Mouse (Mus musculus) kidney, postnatal 25 days (tissue): ENCODE measurements around the gene Obscn.

Experiments used
- DNase-seq, 2 experiments: peaks; one replicate each; pipeline ENCODE4 v3.0.0; 2021; ENCODE audit warnings: mixed read lengths in 2 of 2

Obscn gene

GRCm38 (mm10) chr11:59135904-59136452, at the start of gene Obscn:
Gene Obscn, minus strand, starts transcription at chr11:59136402.
- DNase-seq = no peak

- DNase-seq = no peak
These were observed 49.3 kb upstream of the Obscn start for GRCm38 (mm10) chr11:59185490-59185889.

GRCm38 (mm10) chr11:59183821-59184220, 47.6 kb upstream of the Obscn start:
- peak; percentile 72 to 77 for DNase-seq

GRCm38 (mm10) chr11:59182864-59183331, 46.7 kb upstream of the Obscn start, which contains the start of gene Gjc2:
Gene Gjc2, minus strand, starts transcription at chr11:59183213.
- peak; percentile 46 to 74 for DNase-seq

- no peak for DNase-seq
These were observed 40.7 kb upstream of the Obscn start for GRCm38 (mm10) chr11:59176921-59177320.

- no peak for DNase-seq
These were observed 40.3 kb upstream of the Obscn start for GRCm38 (mm10) chr11:59176475-59176874.

GRCm38 (mm10) chr11:59174189-59174838, 38.1 kb upstream of the Obscn start:
- peak; percentile 24 to 61 for DNase-seq

GRCm38 (mm10) chr11:59170549-59170948, 34.3 kb upstream of the Obscn start:
- DNase-seq = no peak

- peak in 1 of 2 experiments; percentile 35 for DNase-seq
These were observed 33.6 kb upstream of the Obscn start for GRCm38 (mm10) chr11:59169807-59170206.

- DNase-seq = no peak
These were observed 29.5 kb upstream of the Obscn start for GRCm38 (mm10) chr11:59165616-59166241.

GRCm38 (mm10) chr11:59164384-59164783, 28.2 kb upstream of the Obscn start:
- DNase-seq = no peak

- DNase-seq = peak; percentile 98 to 100
These were observed 27.3 kb upstream of the Obscn start, which contains the start of gene Iba57 for GRCm38 (mm10) chr11:59163255-59164236. Gene Iba57, minus strand, starts transcription at chr11:59163739.

- DNase-seq = no peak
These were observed 26.4 kb upstream of the Obscn start for GRCm38 (mm10) chr11:59162443-59163254.

- DNase-seq = no peak
These were observed 25.2 kb upstream of the Obscn start for GRCm38 (mm10) chr11:59161398-59161797.

GRCm38 (mm10) chr11:59159558-59159957, 23.4 kb upstream of the Obscn start:
- DNase-seq = no peak

GRCm38 (mm10) chr11:59159099-59159498, 22.9 kb upstream of the Obscn start:
- DNase-seq = no peak

- DNase-seq = no peak
These were observed 19.7 kb upstream of the Obscn start for GRCm38 (mm10) chr11:59155900-59156299.

GRCm38 (mm10) chr11:59154220-59154619, 18.0 kb upstream of the Obscn start:
- DNase-seq = no peak

- DNase-seq = no peak
These were observed 15.5 kb upstream of the Obscn start for GRCm38 (mm10) chr11:59151729-59152128.

GRCm38 (mm10) chr11:59149302-59149701, 13.1 kb upstream of the Obscn start:
- DNase-seq = no peak

- no peak for DNase-seq
These were observed 6.8 kb upstream of the Obscn start for GRCm38 (mm10) chr11:59142962-59143361.
